Mouse (Mus musculus): ENCODE data around the gene Nxpe2. TPM values are rescaled to one million over a fixed set of nuclear protein-coding genes. Genes with fewer than 3 reads are reported as not detected.
"Not testable (repeated sequence)": the region's sequence is repeated elsewhere in the genome, so short reads cannot be mapped to it uniquely, and the experiment has no call there.

Gene Nxpe2
- polyA plus RNA-seq, 1 experiment from 2014 or later = 0.27 TPM

DNA sequence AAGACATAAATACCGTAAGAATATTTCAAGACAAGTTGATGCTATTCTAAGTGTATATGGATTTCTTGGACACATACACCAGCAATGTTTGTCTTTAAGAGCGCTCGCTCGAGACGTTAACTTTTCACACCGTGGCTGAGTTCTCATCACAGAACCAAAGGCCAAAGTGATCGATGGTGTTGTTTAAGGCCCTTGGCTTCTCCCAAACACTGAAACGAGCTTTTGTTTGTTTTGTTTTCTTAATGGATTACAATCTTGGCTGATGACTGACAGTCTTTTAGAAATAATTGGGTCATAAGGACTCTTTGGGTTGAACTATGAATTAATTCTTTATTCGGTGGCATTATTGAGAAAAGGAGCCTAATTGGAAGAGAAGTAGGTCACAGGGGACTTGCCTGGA, 7.8 kb downstream of the Nxpe2 start:
- Histone ChIP-seq H3K9me3 (no peaks in the 10 kb centered on the region), H3K9ac (no peak overlapping the region), H3K4me2 (no peak overlapping the region), H3K36me3 (no peaks in the 10 kb centered on the region), H3K4me1 (replicated peaks) (no peaks in the 10 kb centered on the region), H3K4me3 (no peak overlapping the region), H3K27me3 (no peaks in the 10 kb centered on the region), H3K27ac (replicated peaks) (no peak overlapping the region)
- 85% methylated on average over 9 of the region's 9 CpGs for WGBS
- no peak for ATAC-seq (ENCODE audit: low FRiP score, low read depth)

DNA sequence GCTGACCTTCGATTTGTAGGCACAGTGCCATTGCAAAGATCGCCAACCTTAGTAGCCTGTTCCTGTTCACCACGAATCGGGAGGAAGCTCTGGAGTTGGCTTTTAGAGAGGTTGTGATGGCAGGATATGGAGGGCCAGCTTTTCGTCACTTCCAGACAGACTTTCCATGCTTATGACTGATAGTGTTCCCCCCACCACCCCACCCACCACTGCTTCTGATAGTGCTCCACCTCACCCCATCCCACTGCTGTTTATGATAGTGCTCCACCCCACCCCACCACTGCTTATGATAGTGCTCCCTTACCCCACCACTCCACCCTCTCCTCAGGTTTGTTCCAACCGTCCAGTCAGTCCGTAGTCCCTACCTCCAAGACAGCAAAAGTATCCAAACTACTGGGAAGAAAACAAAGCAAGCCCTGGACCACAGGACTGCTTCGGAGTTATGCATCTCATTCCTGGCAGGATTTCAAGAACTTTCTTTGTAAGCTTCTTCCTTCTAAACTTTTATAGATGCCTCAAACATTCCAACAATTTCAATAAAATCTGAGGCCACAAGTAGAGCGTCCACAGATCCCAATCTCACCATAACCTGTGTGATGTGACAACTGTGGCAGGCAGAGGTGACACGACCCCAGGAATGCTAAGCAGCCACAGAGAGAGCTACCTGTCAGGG, 12.4 kb downstream of the Nxpe2 start:
- Histone ChIP-seq H3K4me1 (replicated peaks) (no peaks in the 10 kb centered on the region), H3K27ac (replicated peaks) (no peak overlapping the region), H3K27me3 (no peaks in the 10 kb centered on the region), H3K4me3 (no peak overlapping the region), H3K9me3 (no peaks in the 10 kb centered on the region), H3K36me3 (no peaks in the 10 kb centered on the region), H3K9ac (no peak overlapping the region), H3K4me2 (no peak overlapping the region)
- no peak for ATAC-seq (ENCODE audit: low FRiP score, low read depth)
- WGBS = 88% methylated on average over 10 of the region's 10 CpGs

DNA sequence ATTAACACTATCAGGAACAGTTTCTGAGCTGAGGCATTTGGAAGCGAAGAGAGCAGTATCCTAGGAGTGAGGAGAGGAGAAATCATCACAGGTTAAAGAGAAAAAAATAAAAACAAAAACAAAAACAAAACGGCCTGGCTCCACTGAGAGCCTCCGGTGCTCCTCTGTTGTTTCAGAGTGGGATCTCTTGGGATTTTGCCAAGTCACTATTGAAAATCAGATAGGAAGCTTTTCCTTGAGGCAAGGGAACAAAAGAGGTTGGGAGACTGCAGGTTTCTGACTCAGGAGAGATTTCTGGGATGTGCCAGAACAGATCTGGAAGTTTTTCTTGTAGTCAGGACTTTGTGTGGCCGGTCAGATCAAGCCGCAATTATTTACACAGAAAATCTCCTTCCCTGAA, 13.7 kb downstream of the Nxpe2 start:
- H3K27ac ChIP-seq (replicated peaks) = no peak overlapping the region
- no peak overlapping the region for H3K4me2 ChIP-seq
- 57% methylated on average over 5 of the region's 5 CpGs for WGBS
- no peaks in the 10 kb centered on the region for H3K4me1 ChIP-seq (replicated peaks)
- no peak for ATAC-seq (ENCODE audit: low FRiP score, low read depth)
- H3K36me3 ChIP-seq = no peaks in the 10 kb centered on the region
- H3K9ac ChIP-seq = no peak overlapping the region
- no peak overlapping the region for H3K4me3 ChIP-seq
- no peaks in the 10 kb centered on the region for H3K27me3 ChIP-seq
- H3K9me3 ChIP-seq = no peaks in the 10 kb centered on the region

DNA sequence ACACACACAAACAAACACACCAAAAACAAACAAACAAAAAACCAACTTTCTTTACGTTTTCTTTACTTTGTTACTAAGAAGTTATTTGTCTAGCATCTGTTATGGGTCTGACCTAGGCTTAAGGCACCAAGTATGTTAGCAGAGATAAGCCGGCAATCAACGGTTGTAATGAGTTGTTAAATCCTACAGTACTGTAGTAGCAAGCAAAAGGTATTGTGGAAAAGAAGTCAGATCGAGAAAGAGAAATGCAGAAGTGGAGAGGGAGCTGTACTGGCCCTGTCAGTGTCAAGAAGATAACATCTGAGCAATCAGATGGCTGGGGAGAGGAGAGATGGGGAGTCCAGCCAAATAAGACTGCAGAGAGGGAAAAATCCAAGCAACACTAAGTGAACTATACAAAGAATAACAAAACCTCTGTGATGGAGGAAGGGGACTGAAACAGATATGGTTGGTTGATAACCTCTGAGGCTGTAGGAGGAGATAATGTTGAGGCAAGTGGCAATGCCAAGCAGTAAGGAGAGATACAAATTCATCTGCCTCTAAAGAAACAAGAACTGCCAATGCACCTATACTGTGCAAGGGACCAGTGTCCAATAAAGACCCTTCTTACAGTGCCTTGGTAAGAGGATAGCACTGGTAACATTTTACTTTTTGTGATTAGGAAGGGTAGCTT, 14.3 kb downstream of the Nxpe2 start:
- no peak overlapping the region for H3K4me3 ChIP-seq
- 86% methylated on average over 4 of the region's 4 CpGs for WGBS
- no peak for ATAC-seq (ENCODE audit: low FRiP score, low read depth)
- no peaks in the 10 kb centered on the region for H3K4me1 ChIP-seq (replicated peaks)
- H3K9me3 ChIP-seq = no peaks in the 10 kb centered on the region
- H3K36me3 ChIP-seq = no peaks in the 10 kb centered on the region
- H3K27ac ChIP-seq (replicated peaks) = no peak overlapping the region
- no peak overlapping the region for H3K9ac ChIP-seq
- no peak overlapping the region for H3K4me2 ChIP-seq
- no peaks in the 10 kb centered on the region for H3K27me3 ChIP-seq

DNA sequence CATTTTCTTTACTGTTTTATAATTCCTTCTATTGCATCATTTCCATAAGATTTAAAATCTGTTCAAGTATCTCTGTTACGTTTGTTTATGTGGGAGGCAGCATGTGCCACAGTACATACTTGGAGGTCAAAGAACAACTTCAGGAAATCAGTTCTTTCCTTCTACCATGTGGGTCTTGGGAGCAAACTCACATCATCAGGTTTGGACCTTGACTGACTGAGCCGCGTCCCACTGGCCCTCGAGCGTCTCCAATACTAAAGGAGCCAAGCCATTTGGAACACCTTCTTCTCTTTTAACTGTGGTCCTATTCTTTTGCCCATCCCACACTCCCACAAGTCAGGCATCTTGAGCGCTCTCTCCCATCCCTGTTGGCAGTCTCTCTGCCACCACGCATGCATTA, 23.7 kb downstream of the Nxpe2 start:
- H3K4me3 ChIP-seq = no peak overlapping the region
- no peaks in the 10 kb centered on the region for H3K27me3 ChIP-seq
- no peak for ATAC-seq (ENCODE audit: low FRiP score, low read depth)
- no peaks in the 10 kb centered on the region for H3K36me3 ChIP-seq
- 92% methylated on average over 7 of the region's 7 CpGs for WGBS
- no peak overlapping the region for H3K4me2 ChIP-seq
- no peak overlapping the region for H3K9ac ChIP-seq
- no peaks in the 10 kb centered on the region for H3K4me1 ChIP-seq (replicated peaks)
- H3K9me3 ChIP-seq = no peaks in the 10 kb centered on the region
- H3K27ac ChIP-seq (replicated peaks) = no peak overlapping the region

DNA sequence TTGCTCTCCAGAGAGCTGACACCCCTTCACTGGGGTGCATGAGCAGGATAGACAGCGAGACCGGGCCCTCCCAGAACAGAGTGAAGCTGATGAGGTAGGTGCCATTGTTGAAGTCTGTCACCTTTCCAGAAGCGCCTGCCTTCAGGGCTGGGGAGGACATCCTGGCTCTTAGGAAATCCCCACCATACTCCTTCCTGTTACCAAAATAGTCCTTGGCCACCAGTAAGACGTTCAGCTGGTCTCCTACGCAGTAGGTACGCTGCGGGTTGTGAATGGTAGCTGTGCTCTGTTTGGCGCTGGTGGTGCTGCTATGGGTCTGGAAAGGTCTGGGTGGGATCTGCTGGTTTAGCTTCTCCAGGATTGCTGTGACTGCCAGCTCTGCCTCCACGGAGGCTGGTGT, 26.9 kb downstream of the Nxpe2 start:
- no peak overlapping the region for H3K4me3 ChIP-seq
- no peak overlapping the region for H3K27ac ChIP-seq (replicated peaks)
- ATAC-seq (ENCODE audit: low FRiP score, low read depth) = no peak
- no peak overlapping the region for H3K4me2 ChIP-seq
- H3K9me3 ChIP-seq = no peaks in the 10 kb centered on the region
- no peaks in the 10 kb centered on the region for H3K4me1 ChIP-seq (replicated peaks)
- no peaks in the 10 kb centered on the region for H3K36me3 ChIP-seq
- WGBS = 94% methylated on average over 9 of the region's 9 CpGs
- H3K27me3 ChIP-seq = no peaks in the 10 kb centered on the region
- no peak overlapping the region for H3K9ac ChIP-seq

DNA sequence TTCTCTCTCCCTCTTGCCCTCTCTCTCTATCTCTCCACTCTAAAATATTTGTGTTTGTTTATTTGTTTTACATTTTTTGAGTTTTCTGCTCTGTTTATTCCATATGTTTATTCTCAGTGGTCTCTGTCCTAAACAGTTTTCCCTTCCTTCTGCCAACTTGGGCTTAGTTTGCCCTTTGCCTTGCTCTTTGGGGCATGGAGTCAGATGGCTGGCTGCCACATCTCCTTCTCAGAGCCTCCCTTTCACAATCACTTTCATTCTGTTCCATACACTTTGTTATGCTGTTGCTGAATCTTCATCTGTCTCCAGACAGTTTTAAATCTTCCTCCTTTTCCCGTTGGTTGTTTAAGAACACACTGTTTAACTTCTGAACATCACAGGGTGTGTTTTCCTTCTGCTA, 37.4 kb downstream of the Nxpe2 start:
- Histone ChIP-seq H3K4me1 (replicated peaks) (no peaks in the 10 kb centered on the region), H3K27me3 (no peaks in the 10 kb centered on the region), H3K4me3 (no peak overlapping the region), H3K4me2 (no peak overlapping the region), H3K27ac (replicated peaks) (no peak overlapping the region), H3K36me3 (no peaks in the 10 kb centered on the region), H3K9me3 (no peaks in the 10 kb centered on the region), H3K9ac (no peak overlapping the region)
- no peak for ATAC-seq (ENCODE audit: low FRiP score, low read depth)
- WGBS = 78% methylated on average over 1 of the region's 1 CpGs

DNA sequence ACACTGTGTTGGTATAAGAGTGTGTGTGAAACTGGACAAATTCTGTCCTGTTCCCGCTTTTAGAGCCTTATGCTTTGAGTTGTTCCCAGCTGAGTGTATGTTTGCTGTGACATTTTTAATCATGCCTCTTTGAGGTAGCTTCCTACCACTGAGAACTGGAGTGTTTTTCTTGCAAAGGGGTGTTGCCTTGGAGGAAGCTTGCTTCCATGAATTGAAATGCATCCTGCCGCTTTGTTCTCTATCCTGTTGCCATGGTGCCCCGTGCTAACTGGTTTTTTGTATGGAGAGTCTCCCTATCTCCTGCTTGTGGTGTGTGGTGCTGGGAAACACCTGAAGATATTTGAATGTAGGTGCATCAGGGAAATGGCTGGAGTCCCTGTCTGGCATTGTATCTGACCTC, 39.1 kb downstream of the Nxpe2 start:
- no peaks in the 10 kb centered on the region for H3K4me1 ChIP-seq (replicated peaks)
- no peak overlapping the region for H3K9ac ChIP-seq
- no peaks in the 10 kb centered on the region for H3K27me3 ChIP-seq
- H3K9me3 ChIP-seq = no peaks in the 10 kb centered on the region
- 7% methylated on average over 3 of the region's 3 CpGs for WGBS
- H3K27ac ChIP-seq (replicated peaks) = peak overlapping the region; percentile 65; the same call in 1 of the 2 replicates
- peak overlapping the region; percentile 10; the same call in 1 of the 2 replicates for H3K4me2 ChIP-seq
- no peaks in the 10 kb centered on the region for H3K36me3 ChIP-seq
- peak; percentile 54; the same call in 1 of the 2 replicates for ATAC-seq (ENCODE audit: low FRiP score, low read depth)
- H3K4me3 ChIP-seq = no peak overlapping the region

DNA sequence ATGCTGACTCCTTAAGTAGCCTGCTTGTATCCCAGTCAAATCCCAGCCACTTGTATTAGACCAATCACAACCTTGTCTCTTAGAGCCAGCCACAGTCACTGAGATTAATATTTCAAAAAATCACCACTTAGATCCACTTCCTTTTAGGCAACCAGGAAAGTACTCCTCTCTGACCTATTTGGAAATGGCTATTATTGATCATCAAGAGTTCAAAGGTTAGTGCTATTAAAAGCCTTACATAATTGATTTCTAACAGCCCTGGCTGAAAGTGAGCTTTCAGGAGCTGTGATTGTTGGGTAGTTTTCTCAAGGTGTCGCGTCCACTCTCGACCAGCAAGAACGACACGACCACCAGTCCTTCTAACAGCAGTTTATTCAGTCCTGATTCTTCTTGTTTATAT, 42.0 kb downstream of the Nxpe2 start:
- no peak overlapping the region for H3K27ac ChIP-seq (replicated peaks)
- no peaks in the 10 kb centered on the region for H3K9me3 ChIP-seq
- no peaks in the 10 kb centered on the region for H3K4me1 ChIP-seq (replicated peaks)
- H3K9ac ChIP-seq = no peak overlapping the region
- H3K36me3 ChIP-seq = no peaks in the 10 kb centered on the region
- ATAC-seq (ENCODE audit: low FRiP score, low read depth) = no peak
- H3K27me3 ChIP-seq = no peaks in the 10 kb centered on the region
- H3K4me3 ChIP-seq = no peak overlapping the region
- no peak overlapping the region for H3K4me2 ChIP-seq
- 86% methylated on average over 5 of the region's 5 CpGs for WGBS

DNA sequence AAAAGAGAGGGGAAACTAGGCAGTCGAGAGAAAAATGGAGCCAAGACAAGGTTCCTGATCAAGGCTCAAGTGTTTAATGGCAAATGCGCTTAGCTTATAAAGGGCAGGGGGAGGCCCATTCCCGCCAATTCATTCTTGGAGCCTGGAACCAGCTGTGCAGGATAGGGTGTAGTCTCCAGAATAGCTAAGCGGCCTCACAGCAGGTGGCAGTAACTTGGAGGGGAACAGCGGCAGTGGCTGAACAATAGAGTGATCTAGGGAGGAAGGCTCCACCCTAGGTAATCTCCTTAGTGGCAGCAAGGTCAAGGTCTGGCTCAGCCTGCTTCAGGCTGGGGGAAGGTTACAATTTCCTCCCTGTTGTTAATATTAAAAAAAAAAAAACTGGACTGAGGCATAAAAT, 49.7 kb downstream of the Nxpe2 start:
- H3K4me3 ChIP-seq; H3K9ac ChIP-seq; H3K36me3 ChIP-seq; H3K27me3 ChIP-seq; H3K27ac ChIP-seq (replicated peaks); ATAC-seq (ENCODE audit: low FRiP score, low read depth); H3K4me1 ChIP-seq (replicated peaks); H3K9me3 ChIP-seq; H3K4me2 ChIP-seq: not testable (repeated sequence)
- 28% methylated on average over 5 of the region's 5 CpGs for WGBS

DNA sequence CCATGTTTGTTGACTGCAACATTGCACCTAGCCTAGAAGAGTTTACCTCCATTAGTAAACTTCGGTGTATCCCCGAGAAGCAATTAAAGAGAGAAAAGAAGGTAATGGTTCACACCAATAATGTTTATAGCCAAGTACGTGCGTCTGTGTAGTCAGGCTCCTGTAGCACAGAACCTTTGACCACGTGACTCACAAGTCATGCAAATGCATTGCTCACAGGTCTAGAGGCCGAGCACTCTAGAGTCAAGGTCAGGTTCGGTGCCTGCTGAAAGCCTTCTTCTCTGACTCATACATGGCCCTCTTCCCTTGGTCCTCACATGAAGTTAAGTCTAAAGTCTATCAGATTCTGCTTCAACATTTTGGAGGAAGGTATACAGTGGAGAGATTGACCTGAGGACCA, 54.3 kb downstream of the Nxpe2 start:
- no peaks in the 10 kb centered on the region for H3K36me3 ChIP-seq
- H3K4me1 ChIP-seq (replicated peaks) = no peaks in the 10 kb centered on the region
- WGBS = 91% methylated on average over 7 of the region's 7 CpGs
- H3K9me3 ChIP-seq = no peaks in the 10 kb centered on the region
- ATAC-seq (ENCODE audit: low FRiP score, low read depth) = no peak
- no peaks in the 10 kb centered on the region for H3K27me3 ChIP-seq
- no peak overlapping the region for H3K9ac ChIP-seq
- no peak overlapping the region for H3K4me3 ChIP-seq
- no peak overlapping the region for H3K4me2 ChIP-seq
- H3K27ac ChIP-seq (replicated peaks) = no peak overlapping the region

DNA sequence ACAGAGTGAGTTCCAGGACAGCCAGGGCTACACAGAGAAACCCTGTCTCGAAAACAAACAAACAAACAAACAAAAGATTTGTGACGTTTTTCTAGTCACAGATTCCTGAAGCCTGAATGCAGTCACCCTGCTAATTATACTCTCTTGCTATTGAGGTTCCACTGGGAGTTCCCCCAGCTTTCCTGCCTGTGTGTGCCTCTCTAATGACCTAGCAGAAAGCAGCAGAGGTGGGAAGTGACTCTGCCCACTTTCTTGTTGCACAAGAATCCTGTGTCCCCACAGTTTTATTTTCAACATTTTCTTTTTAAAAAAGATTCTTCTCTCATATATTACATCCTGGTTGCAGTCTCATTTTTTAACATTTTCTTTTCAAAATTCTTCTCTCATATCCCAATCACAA, 58.5 kb downstream of the Nxpe2 start:
- Histone ChIP-seq H3K9ac (no peak overlapping the region), H3K36me3 (no peaks in the 10 kb centered on the region), H3K4me2 (no peak overlapping the region), H3K27ac (replicated peaks) (no peak overlapping the region), H3K9me3 (no peaks in the 10 kb centered on the region), H3K27me3 (no peaks in the 10 kb centered on the region), H3K4me3 (no peak overlapping the region), H3K4me1 (replicated peaks) (no peaks in the 10 kb centered on the region)
- 72% methylated on average over 2 of the region's 2 CpGs for WGBS
- ATAC-seq (ENCODE audit: low FRiP score, low read depth) = no peak

DNA sequence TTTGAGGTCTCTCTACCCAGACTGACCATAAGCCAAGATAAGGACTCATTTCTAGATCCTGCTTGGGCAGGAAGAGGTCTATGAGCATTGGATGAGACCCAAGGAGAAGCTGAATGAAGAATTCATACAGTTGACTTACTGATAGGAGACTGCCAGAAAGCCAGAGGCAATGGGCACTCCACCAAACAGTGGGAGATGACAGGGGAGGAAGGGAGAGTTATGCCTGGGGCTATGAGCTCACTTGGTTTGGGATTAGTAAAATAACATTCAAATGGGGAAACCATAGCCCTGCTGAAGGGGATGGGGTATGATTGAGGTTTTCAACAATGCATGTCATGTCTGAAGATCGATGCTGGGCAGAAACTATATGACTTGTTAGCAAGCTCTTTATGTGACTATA, 63.0 kb downstream of the Nxpe2 start:
- Histone ChIP-seq H3K4me3 (no peak overlapping the region), H3K27ac (replicated peaks) (no peak overlapping the region), H3K4me1 (replicated peaks) (no peaks in the 10 kb centered on the region), H3K36me3 (no peaks in the 10 kb centered on the region), H3K4me2 (no peak overlapping the region), H3K9me3 (no peaks in the 10 kb centered on the region), H3K9ac (no peak overlapping the region), H3K27me3 (no peaks in the 10 kb centered on the region)
- WGBS = 97% methylated on average over 1 of the region's 1 CpGs
- no peak for ATAC-seq (ENCODE audit: low FRiP score, low read depth)
